Mouse (Mus musculus) neural tube, embryonic 10.5 days (tissue): ENCODE results near the gene Gpr82.

Experiments
- DNase-seq: peaks from one replicate; pipeline ENCODE4 v3.0.0-alpha.2; 2017; ENCODE audit warnings: low spot score; ENCODE audit errors: extremely low spot score

Gpr82 gene

GRCm38 (mm10) chrX:13691865-13692264 is 30.7 kb downstream of the Gpr82 start:
- no peak for DNase-seq

GRCm38 (mm10) chrX:13700681-13701080 is 39.5 kb downstream of the Gpr82 start:
- no peak for DNase-seq

GRCm38 (mm10) chrX:13705051-13705450 is 43.9 kb downstream of the Gpr82 start:
- no peak for DNase-seq

- DNase-seq = peak; percentile 18
Observed at GRCm38 (mm10) chrX:13710174-13710573, 49.0 kb downstream of the Gpr82 start.
